Mouse (Mus musculus): Measurements from ENCODE around the gene Taok1. TPM values are rescaled to one million over a fixed set of nuclear protein-coding genes. Genes with fewer than 3 reads are reported as not detected.

The Taok1 gene
- total and polyA plus RNA-seq, 2 experiments from 2014 or later: 14.2 to 35.9 TPM

- peak; percentile 45 for DNase-seq (ENCODE audit: low spot score)
- no peak overlapping the region for H3K4me3 ChIP-seq (ENCODE audit: low read depth, low read length)
- H3K9me3 ChIP-seq (replicated peaks; ENCODE audit: control insufficient read depth, low read length): no peaks in the 10 kb centered on the region
- WGBS: 47% methylated on average over 4 of the region's 4 CpGs
- peak overlapping the region; percentile 94 for H3K27ac ChIP-seq (ENCODE audit: low read depth)
- ATAC-seq (ENCODE audit: insufficient read depth, low read depth): peak; percentile 36
- H3K36me3 ChIP-seq (replicated peaks; ENCODE audit: control insufficient read depth, insufficient read depth, low read length): peaks cover 30% of the 10 kb centered on the region
- peak overlapping the region; percentile 20; the same call in 1 of the 2 replicates for H3K4me2 ChIP-seq (ENCODE audit: low read depth, low read length)
- no peak for TF ChIP-seq EP300 (IDR thresholded peaks at IDR 0.05; ENCODE audit: low read depth)
- no peak for TF ChIP-seq CTCF (IDR thresholded peaks at IDR 0.05; ENCODE audit: low read depth)
- no peaks in the 10 kb centered on the region for H3K27me3 ChIP-seq (ENCODE audit: control insufficient read depth, insufficient read depth, low read length)
- H3K9ac ChIP-seq (replicated peaks; ENCODE audit: low read depth, low read length): no peak overlapping the region
- H3K4me1 ChIP-seq (ENCODE audit: control insufficient read depth, insufficient read depth): peaks cover 25% of the 10 kb centered on the region
These were observed 109.8 kb downstream of the Taok1 start for GRCm38 (mm10) chr11:77497851-77498250.

GRCm38 (mm10) chr11:77497341-77497756 lies 110.3 kb downstream of the Taok1 start:
- Histone ChIP-seq H3K9me3 (replicated peaks; ENCODE audit: control insufficient read depth, low read length) (no peaks in the 10 kb centered on the region), H3K27ac (ENCODE audit: low read depth) (peak overlapping the region; percentile 94), H3K36me3 (replicated peaks; ENCODE audit: control insufficient read depth, insufficient read depth, low read length) (peaks cover 25% of the 10 kb centered on the region), H3K4me1 (ENCODE audit: control insufficient read depth, insufficient read depth) (peaks cover 25% of the 10 kb centered on the region), H3K4me2 (ENCODE audit: low read depth, low read length) (peak overlapping the region; percentile 20; the same call in 1 of the 2 replicates), H3K9ac (replicated peaks; ENCODE audit: low read depth, low read length) (no peak overlapping the region; the same call in 1 of the 2 replicates), H3K27me3 (ENCODE audit: control insufficient read depth, insufficient read depth, low read length) (no peaks in the 10 kb centered on the region), H3K4me3 (ENCODE audit: low read depth, low read length) (no peak overlapping the region)
- peak; percentile 67 for DNase-seq (ENCODE audit: low spot score)
- peak; percentile 27 for ATAC-seq (ENCODE audit: insufficient read depth, low read depth)
- TF ChIP-seq CTCF (IDR thresholded peaks at IDR 0.05; ENCODE audit: low read depth): peak; percentile 32
- TF ChIP-seq EP300 (IDR thresholded peaks at IDR 0.05; ENCODE audit: low read depth): peak; percentile 87; the same call in 1 of the 2 replicates
- 56% methylated on average over 6 of the region's 6 CpGs for WGBS

DNA sequence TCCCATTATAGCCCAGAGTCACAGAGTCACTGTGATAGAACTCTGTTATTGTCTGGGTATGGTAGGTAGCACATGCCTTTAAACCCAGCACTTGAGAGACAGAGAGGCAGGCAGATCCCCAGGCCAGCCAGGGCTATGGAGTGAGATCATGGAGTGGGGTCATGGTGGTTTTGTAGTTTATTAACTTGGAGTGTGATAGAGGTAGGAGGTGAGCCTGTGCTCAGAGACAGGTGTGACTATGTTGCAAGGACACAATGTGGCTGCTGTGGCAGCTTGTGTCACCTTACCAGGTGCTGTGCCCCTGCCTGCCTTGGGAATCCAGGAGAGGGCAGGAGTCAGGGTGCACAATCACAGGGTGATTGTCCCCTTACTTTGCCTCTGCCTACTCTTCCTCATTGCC lies 112.1 kb downstream of the Taok1 start:
- Histone ChIP-seq H3K27ac (ENCODE audit: low read depth) (peak overlapping the region; percentile 94; the same call in 1 of the 2 replicates), H3K4me2 (ENCODE audit: low read depth, low read length) (peak overlapping the region; percentile 88; the same call in 1 of the 2 replicates), H3K9me3 (replicated peaks; ENCODE audit: control insufficient read depth, low read length) (no peaks in the 10 kb centered on the region), H3K36me3 (replicated peaks; ENCODE audit: control insufficient read depth, insufficient read depth, low read length) (peaks cover 16% of the 10 kb centered on the region), H3K27me3 (ENCODE audit: control insufficient read depth, insufficient read depth, low read length) (no peaks in the 10 kb centered on the region), H3K9ac (replicated peaks; ENCODE audit: low read depth, low read length) (peak overlapping the region; percentile 23; the same call in 1 of the 2 replicates), H3K4me1 (ENCODE audit: control insufficient read depth, insufficient read depth) (peaks cover 32% of the 10 kb centered on the region), H3K4me3 (ENCODE audit: low read depth, low read length) (no peak overlapping the region)
- no peak for DNase-seq (ENCODE audit: low spot score)
- TF ChIP-seq EP300 (IDR thresholded peaks at IDR 0.05; ENCODE audit: low read depth) (no peak), CTCF (IDR thresholded peaks at IDR 0.05; ENCODE audit: low read depth) (no peak)
- ATAC-seq (ENCODE audit: insufficient read depth, low read depth): no peak

DNA sequence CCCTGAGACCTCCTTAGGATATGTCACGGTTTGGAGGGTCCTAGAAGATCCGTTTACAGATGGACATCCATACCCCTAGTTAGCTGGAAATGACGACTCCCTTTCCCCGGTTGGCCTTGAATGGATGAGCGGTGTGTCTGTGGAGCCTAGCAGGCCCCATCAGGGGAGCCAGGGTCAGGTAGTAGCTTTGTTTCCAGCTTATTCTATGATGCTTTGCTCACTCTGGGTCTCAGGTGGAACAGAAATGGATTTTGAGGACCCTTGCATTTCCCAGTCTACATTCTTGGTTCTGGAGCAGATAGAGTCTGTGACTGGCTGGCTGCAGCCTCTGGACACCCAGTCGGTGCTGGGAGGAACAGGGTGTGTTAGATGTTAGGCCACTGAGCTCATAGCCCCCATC lies 112.8 kb downstream of the Taok1 start:
- TF ChIP-seq CTCF (IDR thresholded peaks at IDR 0.05; ENCODE audit: low read depth) (no peak), EP300 (IDR thresholded peaks at IDR 0.05; ENCODE audit: low read depth) (no peak)
- peak overlapping the region; percentile 93 for H3K4me3 ChIP-seq (ENCODE audit: low read depth, low read length)
- 57% methylated on average over 6 of the region's 6 CpGs for WGBS
- peak overlapping the region; percentile 97 for H3K27ac ChIP-seq (ENCODE audit: low read depth)
- H3K9me3 ChIP-seq (replicated peaks; ENCODE audit: control insufficient read depth, low read length): no peaks in the 10 kb centered on the region
- H3K4me2 ChIP-seq (ENCODE audit: low read depth, low read length): peak overlapping the region; percentile 88
- DNase-seq (ENCODE audit: low spot score): no peak
- peaks cover 9% of the 10 kb centered on the region for H3K36me3 ChIP-seq (replicated peaks; ENCODE audit: control insufficient read depth, insufficient read depth, low read length)
- no peaks in the 10 kb centered on the region for H3K27me3 ChIP-seq (ENCODE audit: control insufficient read depth, insufficient read depth, low read length)
- H3K9ac ChIP-seq (replicated peaks; ENCODE audit: low read depth, low read length): peak overlapping the region; percentile 93; the same call in 1 of the 2 replicates
- no peak for ATAC-seq (ENCODE audit: insufficient read depth, low read depth)
- H3K4me1 ChIP-seq (ENCODE audit: control insufficient read depth, insufficient read depth): peaks cover 38% of the 10 kb centered on the region

DNA sequence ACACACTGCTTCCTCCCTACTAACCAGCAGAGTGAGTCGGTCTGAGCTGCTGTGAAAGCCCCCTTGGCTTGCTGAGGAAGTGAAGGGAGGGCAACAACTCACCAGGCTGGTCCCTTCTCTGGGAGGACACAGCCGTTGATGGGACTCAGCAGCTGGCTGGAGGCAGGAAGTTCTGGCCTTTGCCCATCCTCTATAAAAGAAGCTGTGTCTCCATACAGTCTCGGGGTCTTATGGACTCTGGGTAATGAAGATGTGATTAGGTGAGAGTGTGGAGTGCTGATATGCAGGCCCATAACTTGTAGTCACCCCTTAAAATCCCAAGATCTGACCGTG lies 113.3 kb downstream of the Taok1 start:
- DNase-seq (ENCODE audit: low spot score) (no peak), ATAC-seq (ENCODE audit: insufficient read depth, low read depth) (no peak)
- Histone ChIP-seq H3K4me1 (ENCODE audit: control insufficient read depth, insufficient read depth) (peaks cover 38% of the 10 kb centered on the region), H3K27me3 (ENCODE audit: control insufficient read depth, insufficient read depth, low read length) (no peaks in the 10 kb centered on the region), H3K27ac (ENCODE audit: low read depth) (peak overlapping the region; percentile 97), H3K9me3 (replicated peaks; ENCODE audit: control insufficient read depth, low read length) (no peaks in the 10 kb centered on the region), H3K4me2 (ENCODE audit: low read depth, low read length) (peak overlapping the region; percentile 88), H3K36me3 (replicated peaks; ENCODE audit: control insufficient read depth, insufficient read depth, low read length) (peaks cover 5% of the 10 kb centered on the region; the same call in 1 of the 2 replicates), H3K9ac (replicated peaks; ENCODE audit: low read depth, low read length) (peak overlapping the region; percentile 93), H3K4me3 (ENCODE audit: low read depth, low read length) (peak overlapping the region; percentile 93)
- TF ChIP-seq CTCF (IDR thresholded peaks at IDR 0.05; ENCODE audit: low read depth): no peak
- TF ChIP-seq EP300 (IDR thresholded peaks at IDR 0.05; ENCODE audit: low read depth): no peak
- 19% methylated on average over 4 of the region's 4 CpGs for WGBS

Measured in heart, postnatal 0 days (tissue).